Mouse (Mus musculus) liver, adult (tissue): Measurements from ENCODE around the gene Pign.

ENCODE experiments used
- GATA4 ChIP-seq: IDR thresholded peaks from 2 replicates; pipeline ENCODE4 v1.6.1; 2014; ENCODE audit warnings: mild to moderate bottlenecking, low read length; ENCODE audit not compliant: insufficient replicate concordance

Pign gene

DNA sequence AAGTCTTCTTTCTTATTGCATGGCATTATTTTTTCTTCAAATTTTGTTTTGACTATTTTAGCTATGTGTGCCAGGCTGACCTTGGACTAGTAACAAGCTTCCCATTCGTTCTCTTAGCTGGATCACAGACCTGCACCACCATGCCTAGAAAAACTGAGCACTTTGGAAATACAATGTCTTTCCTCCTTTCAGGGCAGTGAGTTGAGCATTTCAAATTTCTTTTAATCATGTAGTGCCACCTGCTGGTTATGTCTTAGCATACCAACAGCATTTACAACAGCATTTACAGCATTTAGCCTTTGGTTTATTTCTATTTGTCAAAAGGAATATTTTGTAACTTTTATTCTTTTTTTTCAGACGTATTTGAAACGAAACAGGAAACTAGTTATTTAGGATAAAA, 33.0 kb downstream of the Pign start:
- TF ChIP-seq GATA4: no peak

DNA sequence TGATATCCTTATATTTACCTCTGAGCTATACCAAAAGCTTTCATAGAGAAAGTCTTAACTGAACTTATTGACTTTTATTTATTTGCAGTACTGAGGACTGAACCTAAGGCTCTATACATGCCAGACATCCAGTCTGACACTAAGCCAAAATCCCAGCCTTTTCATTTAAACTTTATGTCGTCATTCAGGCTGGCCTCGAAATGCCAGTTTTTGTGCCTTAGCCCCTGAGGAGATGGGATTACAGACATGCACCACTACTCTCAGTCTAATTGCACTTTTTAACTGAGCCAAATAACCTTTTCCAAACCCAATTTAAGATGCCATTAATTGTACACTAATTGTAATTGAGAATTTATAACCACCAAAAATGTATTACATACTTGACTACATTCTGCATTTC, 73.8 kb downstream of the Pign start:
- TF ChIP-seq GATA4: no peak

DNA sequence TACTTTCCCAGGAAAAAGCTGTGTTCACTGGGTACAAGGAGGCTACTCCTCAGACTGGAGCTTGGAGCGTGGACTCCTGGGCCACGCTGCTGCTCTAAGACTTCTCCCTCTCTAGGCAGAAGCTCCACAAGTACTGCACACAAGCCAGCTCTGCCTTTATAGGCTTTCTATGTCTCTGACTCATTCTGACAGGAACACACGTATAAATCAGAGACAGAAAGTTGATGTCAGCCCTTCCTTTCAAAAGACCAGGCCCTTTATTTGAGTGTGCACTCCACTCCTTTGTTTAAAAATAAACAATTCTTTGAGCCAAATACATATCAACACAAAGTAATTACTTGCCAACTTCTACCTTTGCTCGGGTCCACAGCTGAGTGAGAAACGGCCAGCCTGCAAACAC, 74.8 kb downstream of the Pign start:
- TF ChIP-seq GATA4: no peak

DNA sequence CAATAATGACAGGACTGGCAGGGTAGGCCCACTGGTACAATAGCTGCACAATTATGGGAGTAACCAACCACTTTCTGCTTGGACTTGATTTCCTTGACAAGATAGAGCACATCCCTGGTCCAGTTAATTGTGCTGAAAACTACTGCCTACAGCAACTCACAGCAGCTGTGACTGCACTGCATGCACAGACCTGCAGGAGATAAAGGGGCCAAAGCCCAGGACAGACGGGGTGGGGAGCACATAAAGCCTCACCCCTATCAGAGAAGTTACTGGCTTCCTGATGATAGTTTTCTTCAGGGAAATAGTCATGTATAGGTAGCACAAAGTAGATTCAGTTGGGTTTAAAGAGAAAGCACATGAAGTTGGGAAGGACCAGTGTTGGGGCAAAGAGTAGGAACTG, 80.7 kb downstream of the Pign start:
- no peak for TF ChIP-seq GATA4

DNA sequence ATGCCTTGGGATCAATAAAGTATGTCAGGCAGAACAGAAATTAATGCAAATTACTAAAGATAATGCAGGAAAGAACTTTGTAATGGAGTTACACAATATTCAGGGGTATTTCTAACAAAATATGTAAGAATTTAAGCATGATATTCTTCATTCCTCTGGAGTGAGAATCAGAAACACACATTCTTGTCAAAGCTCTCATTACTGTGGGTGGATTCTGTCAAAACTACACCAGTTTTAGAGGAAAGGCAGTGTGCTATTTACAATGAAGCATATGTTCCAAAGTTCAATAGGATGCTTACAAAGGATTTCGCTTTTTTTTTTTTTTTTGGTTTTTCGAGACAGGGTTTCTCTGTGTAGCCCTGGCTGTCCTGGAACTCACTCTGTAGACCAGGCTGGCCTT, 82.6 kb downstream of the Pign start:
- no peak for TF ChIP-seq GATA4

DNA sequence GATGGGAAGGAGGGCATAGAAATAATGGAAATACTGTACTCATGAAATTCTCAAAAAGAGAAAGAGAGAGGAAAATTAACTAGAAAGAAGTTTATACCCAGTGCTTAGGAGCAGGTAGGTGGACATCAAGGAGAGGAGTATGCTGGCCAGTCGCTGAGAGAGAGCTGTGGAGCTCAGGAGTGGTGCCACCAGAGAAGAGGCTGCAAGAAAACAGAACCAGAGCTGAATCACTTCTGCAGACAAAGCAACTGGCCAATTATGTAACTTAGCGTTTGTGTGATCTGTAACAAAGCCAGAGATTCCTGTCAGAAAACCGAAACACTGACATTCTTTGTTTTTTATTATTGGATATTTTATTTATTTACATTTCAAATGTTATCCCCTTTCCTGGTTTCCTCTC, 97.4 kb downstream of the Pign start:
- TF ChIP-seq GATA4: no peak

DNA sequence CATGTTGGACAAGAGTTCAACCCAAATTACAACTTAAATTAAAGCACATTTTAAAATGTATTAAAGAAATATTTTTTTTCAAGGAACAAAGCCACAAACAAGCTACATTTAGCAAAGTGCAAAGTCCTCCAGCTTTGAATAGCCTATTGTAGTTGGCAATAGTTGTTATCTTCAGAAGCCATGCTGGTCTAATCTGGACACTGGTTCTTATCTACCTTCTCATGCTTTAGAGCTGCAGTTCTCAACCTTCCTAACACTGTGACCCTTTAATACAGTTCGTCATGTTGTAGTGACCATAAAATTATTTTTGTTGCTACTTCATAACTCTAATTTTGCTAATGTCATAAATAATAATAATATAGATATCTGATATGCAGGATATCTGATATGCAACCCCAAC, 99.2 kb downstream of the Pign start:
- no peak for TF ChIP-seq GATA4

DNA sequence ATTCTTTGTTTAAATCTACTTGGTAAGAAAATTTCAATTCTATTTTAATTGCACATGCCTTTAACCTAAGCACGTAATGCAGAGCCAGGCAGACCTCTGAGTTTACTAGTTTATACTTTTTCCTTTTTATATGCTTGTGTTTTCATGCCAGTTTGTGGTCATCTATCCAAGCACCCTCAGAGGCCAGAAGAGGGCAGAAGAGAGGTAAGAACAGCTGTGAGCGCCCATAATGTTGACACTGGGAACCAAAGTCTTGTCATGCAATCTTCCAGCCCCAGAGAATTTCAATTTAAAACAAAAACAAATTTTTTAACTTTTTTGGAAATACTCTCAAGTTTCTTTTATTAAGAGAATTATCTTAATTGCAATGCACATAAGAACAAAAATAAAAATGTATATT, 99.7 kb downstream of the Pign start:
- no peak for TF ChIP-seq GATA4

DNA sequence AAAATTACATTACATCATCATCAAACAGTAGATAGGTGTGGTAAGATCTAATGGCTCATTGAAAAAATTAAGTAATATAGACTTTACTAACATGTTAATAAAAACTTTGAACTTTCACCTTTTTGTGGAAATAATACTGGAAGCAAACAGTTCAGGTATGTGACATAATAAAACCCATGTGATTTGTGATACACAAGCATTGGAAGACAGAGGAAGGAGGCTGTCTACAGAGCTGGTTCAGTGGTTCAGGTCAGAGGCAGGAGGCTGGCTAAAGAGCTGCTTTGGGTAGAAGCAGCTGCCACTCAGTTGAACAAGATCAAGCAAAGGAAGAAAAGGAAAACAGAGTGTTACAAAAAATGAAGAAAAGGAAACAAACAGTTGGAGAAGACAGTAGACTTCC, 107.4 kb downstream of the Pign start:
- TF ChIP-seq GATA4: no peak

DNA sequence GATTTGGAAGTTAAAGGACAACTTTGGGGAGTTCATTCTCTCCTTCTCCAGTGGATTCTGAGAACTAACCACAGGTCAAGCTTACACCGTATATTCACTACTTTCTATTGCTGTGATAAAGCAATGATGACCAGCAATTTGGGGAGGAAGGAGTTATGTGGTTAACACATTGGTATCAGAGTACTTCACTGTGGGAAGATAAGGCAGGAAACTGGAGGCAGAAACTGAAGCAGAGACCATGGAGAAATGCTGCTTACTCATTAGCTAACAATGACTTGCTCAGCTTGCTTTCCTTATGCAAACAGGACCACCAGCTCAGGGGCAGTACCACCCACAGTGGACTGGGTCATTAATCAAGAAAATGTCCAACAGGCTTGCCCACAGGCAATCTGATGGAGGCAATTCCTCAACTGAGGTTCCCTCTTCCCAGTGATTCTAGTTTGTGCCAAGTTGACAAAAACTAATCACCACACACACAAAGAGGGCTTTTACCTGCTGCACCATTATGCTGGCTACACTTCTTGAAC, 108.2 kb downstream of the Pign start:
- TF ChIP-seq GATA4: no peak

DNA sequence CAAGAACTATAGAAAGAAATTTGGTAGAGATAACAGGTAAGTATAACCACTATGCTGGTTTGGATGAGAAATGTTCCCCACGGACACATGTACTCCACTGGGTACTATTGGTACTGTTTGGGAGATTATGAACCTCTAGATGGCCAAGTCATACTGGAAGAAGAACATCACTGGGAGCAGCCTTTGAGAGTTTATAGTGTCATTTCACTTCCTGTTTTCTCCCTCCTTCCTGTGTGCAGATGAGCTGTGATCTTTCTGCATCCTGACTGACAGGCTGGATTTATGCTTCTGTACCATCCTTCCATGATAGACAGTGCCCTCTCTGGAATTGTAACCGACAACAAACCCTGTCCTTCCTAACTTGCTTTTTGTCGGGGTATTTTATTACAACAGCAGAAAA, 110.3 kb downstream of the Pign start:
- no peak for TF ChIP-seq GATA4

DNA sequence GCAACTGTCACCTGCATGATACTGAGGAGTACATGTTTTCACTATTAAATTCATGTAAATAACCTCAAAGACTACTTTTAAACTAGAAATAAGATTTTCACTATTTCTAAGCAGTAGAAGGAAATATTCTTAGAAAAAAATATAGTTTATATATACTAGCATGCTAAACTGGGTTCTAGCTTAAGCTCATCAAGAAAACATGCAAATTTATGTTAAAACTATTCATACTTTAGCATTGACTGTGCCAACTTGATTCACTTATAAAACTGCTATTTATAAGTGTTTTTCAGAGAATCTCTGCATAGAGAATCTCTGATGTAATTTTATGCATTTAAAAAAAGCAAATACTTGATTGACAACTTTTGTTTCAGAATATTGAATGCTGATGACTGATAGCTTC, 113.3 kb downstream of the Pign start:
- TF ChIP-seq GATA4: no peak

DNA sequence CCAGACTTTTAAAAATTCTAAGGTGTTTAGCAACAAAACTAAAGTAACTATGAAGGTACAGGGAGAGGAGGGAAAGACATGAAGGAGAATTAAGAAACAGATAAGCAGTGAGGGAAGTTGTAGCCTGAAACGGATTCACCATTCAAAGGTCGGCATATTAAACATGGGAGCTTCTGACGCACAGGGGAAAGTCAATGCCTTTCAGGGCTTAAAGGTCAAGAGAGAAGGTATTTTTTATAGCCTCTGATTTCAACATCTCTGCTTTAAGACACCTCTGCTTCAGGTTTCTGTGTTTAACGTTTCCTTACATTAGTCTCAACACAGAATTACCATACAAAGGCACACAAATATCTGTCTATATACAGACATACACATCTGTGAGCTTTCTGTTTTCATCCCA, 113.8 kb downstream of the Pign start:
- TF ChIP-seq GATA4: no peak

DNA sequence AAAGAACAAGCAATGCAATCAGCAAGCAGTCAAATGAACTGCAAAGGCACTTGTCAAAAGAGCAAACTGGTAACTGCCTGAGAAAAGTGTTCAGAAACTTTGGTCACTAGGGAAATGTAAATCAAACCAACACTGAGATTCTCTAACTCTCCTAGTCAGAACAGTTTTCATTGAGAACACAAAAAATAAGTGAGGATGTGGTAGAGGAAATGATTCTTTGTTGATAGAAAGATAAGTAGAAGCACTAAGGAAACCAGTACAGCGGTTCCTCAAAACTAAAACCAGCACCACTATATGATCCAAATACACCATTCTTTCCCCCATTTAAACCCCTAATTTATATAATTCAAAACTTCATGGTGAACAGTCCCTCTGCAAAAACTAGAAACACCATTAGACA, 120.4 kb downstream of the Pign start:
- no peak for TF ChIP-seq GATA4

DNA sequence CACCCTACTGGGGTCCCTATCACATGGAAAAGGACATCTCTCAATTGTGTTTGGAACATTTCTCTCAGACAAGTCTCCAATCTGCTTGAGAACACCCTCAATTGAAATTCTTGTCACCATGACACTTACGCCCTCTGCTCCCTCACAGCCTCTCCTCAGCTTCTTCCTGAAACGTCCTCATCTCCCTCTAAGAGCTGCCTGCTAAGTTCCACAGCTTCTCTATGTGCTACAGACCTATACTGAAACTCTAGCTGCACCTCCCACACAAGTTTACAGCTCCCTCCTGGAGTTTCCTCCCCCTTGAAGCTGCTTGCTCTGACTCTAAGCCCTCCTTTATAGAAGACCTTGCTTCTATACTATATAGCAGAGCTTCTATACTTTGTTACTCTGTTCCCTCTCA, 139.7 kb downstream of the Pign start:
- no peak for TF ChIP-seq GATA4

DNA sequence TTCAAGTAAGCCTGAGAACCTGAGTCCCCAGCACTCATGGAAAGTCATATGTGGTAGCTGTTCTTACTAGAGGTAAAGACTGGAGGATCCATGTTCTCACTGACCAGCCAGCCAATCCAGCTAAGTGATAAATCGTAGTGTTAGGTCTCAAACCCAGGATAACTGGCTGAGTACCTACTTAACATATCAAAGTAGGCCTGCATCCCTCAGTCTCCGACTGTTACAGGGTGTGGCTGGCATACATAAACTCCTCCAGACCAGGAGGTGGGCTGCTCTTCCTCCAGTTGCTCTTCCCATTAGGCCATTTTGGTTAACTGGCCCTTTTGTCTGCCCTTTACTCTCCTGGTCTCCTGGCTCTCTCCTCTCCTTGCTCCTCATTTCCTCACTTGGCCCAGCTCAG, 141.2 kb downstream of the Pign start:
- no peak for TF ChIP-seq GATA4

DNA sequence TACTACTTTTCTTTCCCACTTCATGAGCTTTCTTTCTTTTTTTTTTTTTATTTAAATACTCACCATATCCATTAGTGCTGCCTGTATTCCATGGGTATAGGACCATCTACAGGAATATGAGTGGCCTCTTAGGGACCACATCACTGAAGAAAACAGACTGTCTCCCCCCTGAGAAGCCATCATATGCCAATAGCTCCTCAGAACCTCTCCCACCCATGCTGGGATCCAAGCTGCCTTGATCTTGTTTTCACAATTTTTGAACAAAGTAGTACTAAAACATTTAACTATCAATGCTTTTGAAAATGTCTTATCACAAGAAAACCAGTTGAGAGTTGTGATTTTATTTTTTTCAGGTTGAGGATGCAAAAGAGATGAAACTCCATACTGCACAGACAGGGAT, 145.4 kb downstream of the Pign start:
- no peak for TF ChIP-seq GATA4

DNA sequence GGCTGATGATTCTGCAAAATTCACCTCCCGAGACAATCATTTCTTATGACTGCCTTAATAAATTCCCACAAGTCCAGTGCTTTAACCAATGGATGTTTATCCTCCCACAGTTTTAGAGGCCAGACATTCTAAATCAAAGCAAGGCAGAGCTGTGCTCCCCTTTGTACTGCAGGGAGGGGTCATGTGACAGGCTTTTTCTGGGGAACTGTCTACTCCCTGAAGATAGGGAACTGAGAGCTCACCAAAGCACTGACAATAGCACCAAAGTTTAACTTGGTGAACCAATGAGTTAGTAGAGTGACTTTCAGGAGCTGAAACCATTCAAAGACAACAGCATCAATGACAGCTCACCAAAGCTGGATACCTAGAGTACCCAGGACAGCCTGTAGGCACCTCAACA, 156.4 kb downstream of the Pign start:
- TF ChIP-seq GATA4: no peak
